Mouse (Mus musculus) spleen, embryonic (tissue): Measurements from ENCODE around the gene Skor1.

Experiments
- CTCF ChIA-PET: fragments of 350-600 bp; sonication (Branson Sonifier 250); formaldehyde crosslinking; loops from one replicate; lab custom pipeline; 2022; lab: Charles Lee

Gene Skor1

GRCm38 (mm10) chr9:63094030-63094429, 54.7 kb downstream of the Skor1 start:
- CTCF ChIA-PET = no interaction called here

GRCm38 (mm10) chr9:63092567-63092966, 56.2 kb downstream of the Skor1 start:
- CTCF ChIA-PET = no interaction called here

GRCm38 (mm10) chr9:63091971-63092528, 56.7 kb downstream of the Skor1 start:
- CTCF ChIA-PET = interaction anchor here (0.7 kb wide), 1 partner anchor 16 kb away, joined by 5 read pairs; no protein-coding TSS in a partner anchor

- CTCF ChIA-PET = interaction anchor here (0.7 kb wide), 1 partner anchor 15 kb away, joined by 5 read pairs; no protein-coding TSS in a partner anchor
Measured at GRCm38 (mm10) chr9:63091101-63091921, 57.5 kb downstream of the Skor1 start.

GRCm38 (mm10) chr9:63089141-63089540, 59.6 kb downstream of the Skor1 start:
- CTCF ChIA-PET = no interaction called here
